Mouse (Mus musculus) stomach, embryonic 15.5 days (tissue): ENCODE measurements around the gene Spats2l. TPM values are rescaled to one million over a fixed set of nuclear protein-coding genes. Genes with fewer than 3 reads are reported as not detected.

ENCODE experiments used
- ATAC-seq: fragments of 200-750 bp; cut with Nextera tagmentation; 2 replicates; pipeline ENCODE4 v1.8.0; 2017; ENCODE audit warnings: low read depth, moderate number of reproducible peaks, moderate TSS enrichment; ENCODE audit not compliant: insufficient read depth, low FRiP score
- H3K27ac ChIP-seq: fragments of 300-500 bp; sonication (generic); 2 replicates; pipeline ENCODE4 v1.5.1; 2015; ENCODE audit warnings: mild to moderate bottlenecking, inconsistent platforms
- H3K27me3 ChIP-seq: fragments of 300-500 bp; sonication (generic); replicated peaks from 2 replicates; pipeline ENCODE4 v1.6.1; 2015; ENCODE audit warnings: inconsistent platforms
- H3K36me3 ChIP-seq: fragments of 300-500 bp; sonication (generic); 2 replicates; pipeline ENCODE4 v1.6.1; 2015; ENCODE audit warnings: inconsistent platforms
- H3K4me1 ChIP-seq: fragments of 300-500 bp; sonication (generic); 2 replicates; pipeline ENCODE4 v1.6.1; 2015; ENCODE audit warnings: inconsistent platforms
- H3K4me2 ChIP-seq: fragments of 300-500 bp; sonication (generic); 2 replicates; pipeline ENCODE4 v1.6.1; 2015; ENCODE audit warnings: mild to moderate bottlenecking, inconsistent platforms
- H3K4me3 ChIP-seq: fragments of 300-500 bp; sonication (generic); replicated peaks from 2 replicates; pipeline ENCODE4 v1.5.1; 2015; ENCODE audit warnings: inconsistent platforms
- H3K9ac ChIP-seq: fragments of 300-500 bp; sonication (generic); 2 replicates; pipeline ENCODE4 v1.6.1; 2015; ENCODE audit warnings: inconsistent platforms
- H3K9me3 ChIP-seq: fragments of 300-500 bp; sonication (generic); 2 replicates; pipeline ENCODE4 v1.6.1; 2016; ENCODE audit warnings: inconsistent platforms
- WGBS: fragments of 180-500 bp; shearing (Covaris S2); methylation state at CpG from one replicate; pipeline ENCODE4 v1.1.7; 2015; 5-methylcytosine and 5-hydroxymethylcytosine counted together
- polyA plus RNA-seq: library from polyadenylated mRNA; unstranded; fragments of >200 nt; fragmentation: Nextera tagmentation; extraction: Ambion mirVana; gene quantifications from 2 replicates; pipeline ENCODE4 v1.2.1, GENCODE M21; 2015

Spats2l gene
- polyA plus RNA-seq, 1 experiment from 2014 or later: 89.8 TPM

- no peaks in the 10 kb centered on the region for H3K9me3 ChIP-seq
- no peak for ATAC-seq
Observed at GRCm38 (mm10) chr1:57862024-57862423, 88.1 kb downstream of the Spats2l start.

GRCm38 (mm10) chr1:57868651-57869050 is 94.7 kb downstream of the Spats2l start:
- no peaks in the 10 kb centered on the region for H3K4me1 ChIP-seq
- H3K9ac ChIP-seq: no peak overlapping the region
- H3K4me3 ChIP-seq: no peak overlapping the region
- H3K27ac ChIP-seq: no peak overlapping the region
- no peak for ATAC-seq
- WGBS: 37% methylated on average over 13 of the region's 13 CpGs
- no peak overlapping the region for H3K4me2 ChIP-seq
- no peaks in the 10 kb centered on the region for H3K36me3 ChIP-seq
- no peaks in the 10 kb centered on the region for H3K9me3 ChIP-seq
- no peaks in the 10 kb centered on the region for H3K27me3 ChIP-seq

More at GRCm38 (mm10) chr1:57862024-57862423, 88.1 kb downstream of the Spats2l start:
- Histone ChIP-seq H3K4me1 (no peaks in the 10 kb centered on the region), H3K27ac (no peak overlapping the region), H3K9ac (no peak overlapping the region), H3K4me3 (no peak overlapping the region), H3K27me3 (no peaks in the 10 kb centered on the region), H3K4me2 (no peak overlapping the region), H3K36me3 (no peaks in the 10 kb centered on the region)
- 75% methylated on average over 4 of the region's 4 CpGs for WGBS

- no peak overlapping the region for H3K4me2 ChIP-seq
- H3K27ac ChIP-seq: no peak overlapping the region
- no peak overlapping the region for H3K9ac ChIP-seq
- no peaks in the 10 kb centered on the region for H3K36me3 ChIP-seq
- ATAC-seq: no peak
- no peaks in the 10 kb centered on the region for H3K27me3 ChIP-seq
- no peak overlapping the region for H3K4me3 ChIP-seq
- H3K9me3 ChIP-seq: no peaks in the 10 kb centered on the region
- no peaks in the 10 kb centered on the region for H3K4me1 ChIP-seq
- 59% methylated on average over 3 of the region's 3 CpGs for WGBS
Observed at GRCm38 (mm10) chr1:57872006-57872405, 98.0 kb downstream of the Spats2l start.

GRCm38 (mm10) chr1:57873996-57874395 is 100.0 kb downstream of the Spats2l start:
- no peak overlapping the region for H3K4me2 ChIP-seq
- no peaks in the 10 kb centered on the region for H3K36me3 ChIP-seq
- H3K9ac ChIP-seq: no peak overlapping the region
- no peak overlapping the region for H3K27ac ChIP-seq
- 82% methylated on average over 7 of the region's 7 CpGs for WGBS
- H3K27me3 ChIP-seq: no peaks in the 10 kb centered on the region
- no peak overlapping the region for H3K4me3 ChIP-seq
- no peaks in the 10 kb centered on the region for H3K4me1 ChIP-seq
- ATAC-seq: no peak
- H3K9me3 ChIP-seq: no peaks in the 10 kb centered on the region

GRCm38 (mm10) chr1:57875109-57875508 is 101.1 kb downstream of the Spats2l start:
- Histone ChIP-seq H3K9me3 (no peaks in the 10 kb centered on the region), H3K4me1 (no peaks in the 10 kb centered on the region), H3K27me3 (no peaks in the 10 kb centered on the region), H3K4me3 (no peak overlapping the region), H3K27ac (no peak overlapping the region), H3K9ac (no peak overlapping the region), H3K36me3 (no peaks in the 10 kb centered on the region), H3K4me2 (no peak overlapping the region)
- 78% methylated on average over 6 of the region's 6 CpGs for WGBS
- ATAC-seq: no peak

GRCm38 (mm10) chr1:57875512-57875911 is 101.5 kb downstream of the Spats2l start:
- no peak for ATAC-seq
- Histone ChIP-seq H3K9ac (no peak overlapping the region), H3K9me3 (no peaks in the 10 kb centered on the region), H3K4me2 (no peak overlapping the region), H3K27ac (no peak overlapping the region), H3K27me3 (no peaks in the 10 kb centered on the region), H3K4me3 (no peak overlapping the region), H3K4me1 (no peaks in the 10 kb centered on the region), H3K36me3 (no peaks in the 10 kb centered on the region)
- WGBS: 45% methylated on average over 7 of the region's 7 CpGs

GRCm38 (mm10) chr1:57878957-57879356 is 105.0 kb downstream of the Spats2l start:
- no peak overlapping the region for H3K4me3 ChIP-seq
- H3K4me1 ChIP-seq: no peaks in the 10 kb centered on the region
- no peak for ATAC-seq
- H3K9me3 ChIP-seq: no peaks in the 10 kb centered on the region
- H3K27me3 ChIP-seq: no peaks in the 10 kb centered on the region
- H3K4me2 ChIP-seq: no peak overlapping the region
- H3K27ac ChIP-seq: no peak overlapping the region
- no peak overlapping the region for H3K9ac ChIP-seq
- no peaks in the 10 kb centered on the region for H3K36me3 ChIP-seq
- WGBS: 84% methylated on average over 6 of the region's 6 CpGs

- Histone ChIP-seq H3K9ac (no peak overlapping the region), H3K9me3 (no peaks in the 10 kb centered on the region), H3K4me2 (no peak overlapping the region), H3K4me3 (no peak overlapping the region), H3K27ac (no peak overlapping the region), H3K4me1 (peaks cover 4% of the 10 kb centered on the region; the same call in 1 of the 2 replicates), H3K27me3 (no peaks in the 10 kb centered on the region), H3K36me3 (peaks cover 3% of the 10 kb centered on the region; the same call in 1 of the 2 replicates)
- WGBS: 38% methylated on average over 2 of the region's 2 CpGs
- no peak for ATAC-seq
Observed at GRCm38 (mm10) chr1:57884867-57885266, 110.9 kb downstream of the Spats2l start.

GRCm38 (mm10) chr1:57889803-57890202 is 115.8 kb downstream of the Spats2l start:
- no peak overlapping the region for H3K4me3 ChIP-seq
- ATAC-seq: no peak
- H3K4me1 ChIP-seq: peaks cover 5% of the 10 kb centered on the region; the same call in 1 of the 2 replicates
- WGBS: 30% methylated on average over 5 of the region's 5 CpGs
- no peak overlapping the region for H3K4me2 ChIP-seq
- no peaks in the 10 kb centered on the region for H3K9me3 ChIP-seq
- H3K27me3 ChIP-seq: no peaks in the 10 kb centered on the region
- H3K9ac ChIP-seq: no peak overlapping the region
- H3K36me3 ChIP-seq: peaks cover 3% of the 10 kb centered on the region; the same call in 1 of the 2 replicates
- 0 out of 2 replicates have a peak overlapping the region, but pooled peaks have one; percentile 59 for H3K27ac ChIP-seq

- Histone ChIP-seq H3K36me3 (peaks cover 3% of the 10 kb centered on the region; the same call in 1 of the 2 replicates), H3K9ac (no peak overlapping the region), H3K4me3 (no peak overlapping the region), H3K9me3 (no peaks in the 10 kb centered on the region), H3K27me3 (no peaks in the 10 kb centered on the region), H3K4me1 (peaks cover 5% of the 10 kb centered on the region; the same call in 1 of the 2 replicates), H3K4me2 (no peak overlapping the region), H3K27ac (peak overlapping the region; percentile 59; the same call in 1 of the 2 replicates)
- whole genome bisulfite sequencing: 35% methylated on average over 5 of the region's 5 CpGs
- ATAC-seq: no peak; the same call in 1 of the 2 replicates
Observed at GRCm38 (mm10) chr1:57890259-57890902, 116.4 kb downstream of the Spats2l start.

- WGBS: 61% methylated on average over 8 of the region's 8 CpGs
- Histone ChIP-seq H3K4me1 (peaks cover 5% of the 10 kb centered on the region; the same call in 1 of the 2 replicates), H3K9ac (no peak overlapping the region), H3K36me3 (peaks cover 1% of the 10 kb centered on the region; the same call in 1 of the 2 replicates), H3K9me3 (no peaks in the 10 kb centered on the region), H3K4me2 (no peak overlapping the region), H3K27ac (peak overlapping the region; percentile 59; the same call in 1 of the 2 replicates), H3K27me3 (no peaks in the 10 kb centered on the region), H3K4me3 (no peak overlapping the region)
- ATAC-seq: no peak; the same call in 1 of the 2 replicates
Observed at GRCm38 (mm10) chr1:57890903-57891267, 116.9 kb downstream of the Spats2l start.

- ATAC-seq: no peak
- WGBS: 75% methylated on average over 3 of the region's 3 CpGs
- Histone ChIP-seq H3K4me1 (no peaks in the 10 kb centered on the region), H3K27me3 (no peaks in the 10 kb centered on the region), H3K27ac (no peak overlapping the region), H3K9me3 (no peaks in the 10 kb centered on the region), H3K36me3 (no peaks in the 10 kb centered on the region), H3K4me3 (no peak overlapping the region), H3K9ac (no peak overlapping the region), H3K4me2 (no peak overlapping the region)
Observed at GRCm38 (mm10) chr1:57901494-57901893, 127.5 kb downstream of the Spats2l start.
